ENCODE assay signal across 22 mouse cellular contexts in genomic region chr7:109097203-109097602, GRCm38 (mm10). TPM values are rescaled to one million over a fixed set of nuclear protein-coding genes. Genes with fewer than 3 reads are reported as not detected.
"Had no signal": no experiment of that assay in that cellular context is flagged by ENCODE, and none has a peak within 500 bp of the region (broad histone marks: within the 10 kb centered on the region; RNA-seq: fewer than 3 reads in every experiment).

No protein-coding gene starts in this region.

- H3K4me3 ChIP-seq: layer of hippocampus, adult 2 months; left cerebral cortex, adult 2 months; liver, embryonic 13.5 days; midbrain, embryonic 12.5 days; midbrain, embryonic 15.5 days; myocyte; neural tube, embryonic 15.5 days had no signal

- H3K9ac ChIP-seq: liver, embryonic 13.5 days; midbrain, embryonic 12.5 days; midbrain, embryonic 15.5 days; neural tube, embryonic 15.5 days had no signal

- H3K4me2 ChIP-seq: liver, embryonic 13.5 days; midbrain, embryonic 12.5 days; midbrain, embryonic 15.5 days; neural tube, embryonic 15.5 days had no signal

- H3K36me3 ChIP-seq: liver, embryonic 13.5 days; midbrain, embryonic 12.5 days; midbrain, embryonic 15.5 days; neural tube, embryonic 15.5 days had no signal

- H3K4me1 ChIP-seq: neural tube, embryonic 15.5 days had no signal

- H3K9me3 ChIP-seq: liver, embryonic 13.5 days; midbrain, embryonic 12.5 days; midbrain, embryonic 15.5 days; neural tube, embryonic 15.5 days had no signal

- H3K27ac ChIP-seq: kidney, postnatal 0 days; layer of hippocampus, adult 2 months; left cerebral cortex, adult 2 months; liver, embryonic 13.5 days; macrophage; midbrain, embryonic 12.5 days; midbrain, embryonic 15.5 days; neural tube, embryonic 15.5 days; stomach, postnatal 0 days had no signal

- H3K27me3 ChIP-seq: liver, embryonic 13.5 days; midbrain, embryonic 12.5 days; midbrain, embryonic 15.5 days had no signal

- ATAC-seq: intestine, postnatal 0 days had no signal

- DNase-seq: kidney, adult 2 months; kidney, postnatal 25 days; layer of hippocampus, adult 9-11 months; liver, embryonic 13.5 days; lung, adult 2 months; lung, postnatal 14 days; right cerebral cortex, adult 18-20 months; right cerebral cortex, postnatal 14 days; right cerebral cortex, postnatal 4 days; thymus, adult 2 months; thymus, postnatal 36 days had no signal

RNA-seq across cellular contexts. Expression of gene Ric3, which starts 14.1 kb away (rescaled TPM):
- total RNA-seq: monocyte, adult 5-6 weeks had no signal
- polyA plus RNA-seq: myocyte had no signal
